Mouse (Mus musculus) cerebellum, adult 2 months (tissue): ENCODE data around the gene Rimbp3. TPM values are rescaled to one million over a fixed set of nuclear protein-coding genes. Genes with fewer than 3 reads are reported as not detected.

Experiments
- DNase-seq, 2 experiments: peaks; one replicate each; pipeline ENCODE4 v3.0.0; 2021
- H3K27ac ChIP-seq: fragments of 200-500 bp; 2 replicates; pipeline ENCODE4 v1.5.1; 2012; ENCODE audit warnings: low read length, control low read depth, inconsistent platforms; ENCODE audit not compliant: insufficient read depth
- H3K27me3 ChIP-seq: fragments of 200-500 bp; 2 replicates; pipeline ENCODE4 v1.6.1; 2012; ENCODE audit warnings: inconsistent platforms, mild to moderate bottlenecking, low read length, moderate library complexity; ENCODE audit not compliant: control insufficient read depth, insufficient read depth
- H3K4me1 ChIP-seq: fragments of 200-500 bp; 2 replicates; pipeline ENCODE4 v1.6.1; 2011; ENCODE audit warnings: low read length; ENCODE audit not compliant: control insufficient read depth, insufficient read depth
- H3K4me3 ChIP-seq: fragments of 200-500 bp; replicated peaks from 2 replicates; pipeline ENCODE3; 2011; ENCODE audit warnings: mild to moderate bottlenecking, low read depth, low read length, control low read depth; ENCODE audit not compliant: insufficient read depth
- CTCF ChIP-seq: fragments of 200-500 bp; IDR thresholded peaks from 2 replicates; pipeline ENCODE4 v1.5.1; 2011; ENCODE audit warnings: low read depth, mild to moderate bottlenecking, control low read depth, low read length, moderate library complexity, borderline replicate concordance; ENCODE audit not compliant: insufficient read depth
- POLR2A ChIP-seq: fragments of 200-500 bp; IDR thresholded peaks from 2 replicates; pipeline ENCODE4 v1.6.1; 2011; ENCODE audit warnings: low read length, control low read depth, borderline replicate concordance; ENCODE audit not compliant: insufficient read depth
- WGBS: fragments of 180-500 bp; shearing (Covaris S2); methylation state at CpG from one replicate; pipeline ENCODE4 v1.1.7; 2018; 5-methylcytosine and 5-hydroxymethylcytosine counted together
- polyA plus RNA-seq: library from polyadenylated mRNA; depleted of rRNA; stranded (reverse); fragments of >200 nt; gene quantifications from 2 replicates; pipeline ENCODE4 v1.2.3, GENCODE M21; 2012; rRNA removed

Rimbp3 gene
- polyA plus RNA-seq, 1 experiment = 0.57 TPM

DNA sequence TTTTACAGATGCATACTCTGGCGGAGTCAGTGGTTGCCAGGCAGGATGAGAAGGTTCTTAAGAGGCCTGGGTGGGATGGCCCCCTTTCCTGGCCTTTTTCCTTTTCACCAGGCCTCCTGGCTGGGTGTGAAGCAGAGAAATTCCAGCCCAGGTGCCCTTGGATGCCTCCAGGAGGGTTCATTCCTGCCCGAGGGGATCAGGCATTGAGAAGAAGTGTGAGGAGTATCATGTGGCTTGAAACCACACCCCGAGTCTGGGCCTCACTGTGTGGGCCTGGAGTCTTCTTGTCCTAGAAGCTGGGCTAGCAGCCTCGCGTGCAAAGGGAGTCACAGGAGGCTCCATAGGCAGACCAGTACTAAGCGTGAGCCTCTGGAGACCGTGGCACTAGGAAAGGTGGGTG lies 44.4 kb downstream of the Rimbp3 start:
- peaks cover 14% of the 10 kb centered on the region for H3K4me1 ChIP-seq
- TF ChIP-seq POLR2A (no peak), CTCF (no peak)
- H3K4me3 ChIP-seq = no peak overlapping the region
- no peak for DNase-seq
- 88% methylated on average over 7 of the region's 7 CpGs for WGBS
- no peak overlapping the region for H3K27ac ChIP-seq
- H3K27me3 ChIP-seq = no peaks in the 10 kb centered on the region

GRCm38 (mm10) chr16:17254005-17254597 lies 45.7 kb downstream of the Rimbp3 start:
- no peak overlapping the region for H3K4me3 ChIP-seq
- DNase-seq = no peak
- TF ChIP-seq POLR2A (no peak), CTCF (no peak)
- H3K27ac ChIP-seq = no peak overlapping the region
- peaks cover 14% of the 10 kb centered on the region for H3K4me1 ChIP-seq
- WGBS = 66% methylated on average over 4 of the region's 4 CpGs
- no peaks in the 10 kb centered on the region for H3K27me3 ChIP-seq

DNA sequence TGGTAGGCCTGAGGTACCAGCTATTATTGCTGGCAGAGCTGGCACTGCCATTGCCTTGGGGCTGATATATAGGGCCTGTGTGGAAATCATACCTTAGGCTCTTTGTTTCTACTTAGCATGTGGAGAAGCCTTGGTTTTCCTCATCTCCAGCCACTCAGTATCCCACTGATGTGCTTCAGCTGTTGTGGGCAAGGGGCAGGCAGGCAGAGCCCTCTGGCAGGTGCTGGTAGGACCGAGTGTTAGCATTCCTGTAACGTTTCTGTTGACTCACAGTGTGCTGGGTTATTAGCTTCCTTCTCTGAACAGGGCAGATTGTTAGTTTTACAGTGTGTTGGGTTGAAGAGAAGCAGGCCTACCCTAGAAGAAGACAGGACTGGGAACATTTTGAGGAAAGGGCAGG lies 46.9 kb downstream of the Rimbp3 start:
- TF ChIP-seq CTCF (no peak), POLR2A (no peak)
- no peak for DNase-seq
- no peak overlapping the region for H3K27ac ChIP-seq
- H3K27me3 ChIP-seq = no peaks in the 10 kb centered on the region
- WGBS = 91% methylated on average over 2 of the region's 2 CpGs
- H3K4me1 ChIP-seq = peaks cover 14% of the 10 kb centered on the region; the same call in 1 of the 2 replicates
- no peak overlapping the region for H3K4me3 ChIP-seq

- Histone ChIP-seq H3K4me3 (no peak overlapping the region), H3K27me3 (no peaks in the 10 kb centered on the region), H3K27ac (no peak overlapping the region), H3K4me1 (0 out of 2 replicates have a peak, but pooled peaks cover 8% of the 10 kb centered on the region)
- DNase-seq = peak in 1 of 2 experiments; percentile 29
- WGBS = 27% methylated on average over 9 of the region's 9 CpGs
- TF ChIP-seq POLR2A = no peak
- TF ChIP-seq CTCF = no peak
Observed at GRCm38 (mm10) chr16:17257359-17257821, 49.0 kb downstream of the Rimbp3 start.

DNA sequence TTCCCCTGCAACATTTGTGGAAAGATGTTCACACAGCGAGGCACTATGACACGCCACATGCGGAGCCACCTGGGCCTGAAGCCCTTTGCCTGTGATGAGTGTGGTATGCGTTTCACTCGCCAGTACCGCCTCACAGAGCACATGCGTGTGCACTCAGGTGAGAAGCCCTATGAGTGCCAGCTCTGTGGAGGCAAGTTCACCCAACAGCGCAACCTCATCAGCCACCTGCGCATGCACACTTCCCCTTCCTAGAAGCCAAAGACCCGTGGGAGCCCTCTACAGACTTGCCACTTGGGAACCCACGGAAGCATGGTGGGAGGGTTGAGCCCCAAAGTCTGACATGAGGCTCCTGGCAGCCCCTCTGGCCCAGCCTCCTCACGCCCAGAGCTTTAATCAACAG lies 50.5 kb downstream of the Rimbp3 start:
- TF ChIP-seq CTCF (no peak), POLR2A (no peak)
- Histone ChIP-seq H3K27me3 (no peaks in the 10 kb centered on the region), H3K4me3 (no peak overlapping the region), H3K4me1 (0 out of 2 replicates have a peak, but pooled peaks cover 6% of the 10 kb centered on the region), H3K27ac (no peak overlapping the region)
- WGBS = 87% methylated on average over 12 of the region's 12 CpGs
- no peak for DNase-seq

- H3K4me1 ChIP-seq = 0 out of 2 replicates have a peak, but pooled peaks cover 2% of the 10 kb centered on the region
- TF ChIP-seq POLR2A (no peak), CTCF (no peak)
- H3K27me3 ChIP-seq = no peaks in the 10 kb centered on the region
- no peak for DNase-seq
- WGBS = 93% methylated on average over 1 of the region's 1 CpGs
- no peak overlapping the region for H3K4me3 ChIP-seq
- no peak overlapping the region for H3K27ac ChIP-seq
Observed at GRCm38 (mm10) chr16:17261341-17261740, 52.9 kb downstream of the Rimbp3 start.

Other genes starting within 250 kb of the Rimbp3 start
- gene Mapk1, start 225.2 kb upstream of the Rimbp3 start, polyA plus RNA-seq = 154 and 162 TPM in 2 replicates
- gene Ypel1, start 138.9 kb upstream of the Rimbp3 start, polyA plus RNA-seq = 2.2 and 2.3 TPM in 2 replicates
- 108 and 111 TPM in 2 replicates for gene Ppil2, start 97.3 kb upstream of the Rimbp3 start, polyA plus RNA-seq
- 0.81 and 1.2 TPM in 2 replicates for gene 2610318N02Rik, start 83.4 kb upstream of the Rimbp3 start, polyA plus RNA-seq
- 20.4 and 21.5 TPM in 2 replicates for gene Sdf2l1, start 76.2 kb upstream of the Rimbp3 start, polyA plus RNA-seq
- gene Ydjc, start 64.0 kb upstream of the Rimbp3 start, polyA plus RNA-seq = 13.8 and 15.3 TPM in 2 replicates
- gene Ccdc116, start 61.4 kb upstream of the Rimbp3 start, polyA plus RNA-seq = 1.5 TPM in 2 replicates
- gene Ube2l3, start 6.0 kb upstream of the Rimbp3 start, polyA plus RNA-seq = 128 and 133 TPM in 2 replicates
- 4.1 TPM in 2 replicates for gene Hic2, start 25.0 kb downstream of the Rimbp3 start, polyA plus RNA-seq
- gene Tmem191c, start 67.5 kb downstream of the Rimbp3 start, polyA plus RNA-seq = 59.3 and 66.9 TPM in 2 replicates
- 6.0 and 6.5 TPM in 2 replicates for gene Serpind1, start 122.8 kb downstream of the Rimbp3 start, polyA plus RNA-seq
- 9.4 and 10.1 TPM in 2 replicates for gene Snap29, start 197.4 kb downstream of the Rimbp3 start, polyA plus RNA-seq
- 251 and 265 TPM in 2 replicates for gene Pi4ka, start 197.7 kb downstream of the Rimbp3 start, polyA plus RNA-seq
- 37.9 and 41.0 TPM in 2 replicates for gene Crkl, start 243.4 kb downstream of the Rimbp3 start, polyA plus RNA-seq